Mouse (Mus musculus) megakaryocyte, embryonic 14.5 days (primary cell): ENCODE data around the gene Col23a1. TPM values are rescaled to one million over a fixed set of nuclear protein-coding genes. Genes with fewer than 3 reads are reported as not detected.

Experiments
- H3K27me3 ChIP-seq: replicated peaks from 2 replicates; pipeline ENCODE3; 2012; ENCODE audit warnings: inconsistent platforms
- H3K36me3 ChIP-seq: replicated peaks from 2 replicates; pipeline ENCODE3; 2012; ENCODE audit warnings: low read length, inconsistent platforms, mixed read lengths
- H3K4me1 ChIP-seq: 2 replicates; pipeline ENCODE4 v1.6.1; 2012; ENCODE audit warnings: inconsistent platforms
- H3K4me3 ChIP-seq: replicated peaks from 2 replicates; pipeline ENCODE3; 2012; ENCODE audit warnings: moderate library complexity, mild to moderate bottlenecking, inconsistent platforms
- H3K9me3 ChIP-seq: 2 replicates; pipeline ENCODE4 v1.6.1; 2012; ENCODE audit warnings: inconsistent platforms
- FLI1 ChIP-seq: IDR thresholded peaks from 2 replicates; pipeline ENCODE4 v1.6.1; 2012; ENCODE audit warnings: low read length, inconsistent platforms, mixed read lengths
- GATA1 ChIP-seq: IDR thresholded peaks from 3 replicates; pipeline ENCODE4 v1.6.1; 2012; ENCODE audit warnings: mixed read lengths, low read length, inconsistent platforms, borderline replicate concordance
- polyA plus RNA-seq: library from polyadenylated mRNA; stranded (reverse); fragments of >175 nt; gene quantifications from 2 replicates; pipeline ENCODE4 v1.2.3, GENCODE M21; 2012; ENCODE audit warnings: low replicate concordance; ENCODE audit not compliant: insufficient read depth

The Col23a1 gene
- polyA plus RNA-seq, 1 experiment: 0.21 TPM

DNA sequence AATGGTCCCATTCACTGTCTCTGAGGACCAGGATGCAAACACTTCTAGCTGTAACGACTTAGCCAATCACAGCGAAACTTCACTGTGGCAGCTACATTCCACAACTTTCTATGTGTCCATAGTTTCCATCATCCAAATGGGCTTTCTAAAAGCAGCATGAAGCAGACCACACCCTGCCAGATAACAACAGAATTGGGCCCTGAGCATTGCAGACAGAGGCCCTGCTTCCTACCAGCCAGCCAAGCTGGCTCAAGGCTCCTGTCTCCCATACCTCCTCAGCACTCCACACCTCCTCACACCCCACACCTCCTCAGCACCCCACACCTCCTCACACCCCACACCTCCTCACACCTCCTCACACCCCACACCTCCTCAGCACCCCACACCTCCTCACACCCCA, 132.2 kb downstream of the Col23a1 start:
- H3K4me3 ChIP-seq: no peak overlapping the region
- H3K27me3 ChIP-seq: peaks cover 18% of the 10 kb centered on the region
- H3K4me1 ChIP-seq: no peaks in the 10 kb centered on the region
- no peak for TF ChIP-seq FLI1
- no peak for TF ChIP-seq GATA1
- no peaks in the 10 kb centered on the region for H3K36me3 ChIP-seq
- no peaks in the 10 kb centered on the region for H3K9me3 ChIP-seq

DNA sequence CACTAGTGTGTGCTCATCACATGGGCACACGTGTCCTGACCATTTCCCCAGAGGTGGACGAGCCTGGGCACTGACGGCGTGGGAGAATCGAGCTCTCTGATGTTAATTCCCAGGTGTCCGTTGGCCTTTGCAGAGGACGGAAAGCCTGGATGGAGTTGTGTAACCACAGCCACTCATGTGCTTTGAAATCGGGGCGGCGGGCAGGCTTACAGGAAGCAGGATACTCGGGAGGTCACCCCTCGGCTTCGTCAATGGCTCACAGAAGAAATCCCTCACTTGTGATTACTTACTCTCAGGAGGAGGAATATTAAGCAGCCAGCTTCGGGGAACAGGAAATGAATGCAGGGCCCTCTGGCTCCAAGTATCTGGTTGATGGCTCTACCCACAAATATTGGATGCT, 133.0 kb downstream of the Col23a1 start:
- no peak overlapping the region for H3K4me3 ChIP-seq
- no peaks in the 10 kb centered on the region for H3K4me1 ChIP-seq
- no peaks in the 10 kb centered on the region for H3K36me3 ChIP-seq
- TF ChIP-seq FLI1 (no peak), GATA1 (no peak)
- H3K27me3 ChIP-seq: peaks cover 18% of the 10 kb centered on the region
- H3K9me3 ChIP-seq: no peaks in the 10 kb centered on the region

DNA sequence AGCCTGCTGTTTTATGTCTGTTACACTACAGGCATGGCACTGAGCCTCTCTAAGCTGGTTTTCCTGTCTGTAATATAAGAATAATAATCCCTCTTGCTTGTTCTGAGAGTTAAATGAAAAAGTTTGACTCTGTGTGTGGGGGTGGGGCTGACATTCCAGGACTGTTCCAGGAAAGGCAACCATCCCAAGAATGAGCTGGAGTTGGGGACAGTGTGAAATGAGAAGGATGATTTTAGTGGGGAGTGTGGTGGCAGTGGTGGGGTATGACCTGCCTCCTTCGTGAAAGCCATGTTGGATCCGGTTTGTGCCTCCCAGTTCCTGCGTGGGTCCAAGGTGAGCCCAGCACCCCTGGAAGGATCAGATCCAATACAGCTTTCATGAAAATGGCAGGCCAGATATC, 136.4 kb downstream of the Col23a1 start:
- TF ChIP-seq FLI1 (no peak), GATA1 (no peak)
- Histone ChIP-seq H3K9me3 (no peaks in the 10 kb centered on the region), H3K36me3 (no peaks in the 10 kb centered on the region), H3K4me1 (no peaks in the 10 kb centered on the region), H3K27me3 (peaks cover 16% of the 10 kb centered on the region), H3K4me3 (no peak overlapping the region)

DNA sequence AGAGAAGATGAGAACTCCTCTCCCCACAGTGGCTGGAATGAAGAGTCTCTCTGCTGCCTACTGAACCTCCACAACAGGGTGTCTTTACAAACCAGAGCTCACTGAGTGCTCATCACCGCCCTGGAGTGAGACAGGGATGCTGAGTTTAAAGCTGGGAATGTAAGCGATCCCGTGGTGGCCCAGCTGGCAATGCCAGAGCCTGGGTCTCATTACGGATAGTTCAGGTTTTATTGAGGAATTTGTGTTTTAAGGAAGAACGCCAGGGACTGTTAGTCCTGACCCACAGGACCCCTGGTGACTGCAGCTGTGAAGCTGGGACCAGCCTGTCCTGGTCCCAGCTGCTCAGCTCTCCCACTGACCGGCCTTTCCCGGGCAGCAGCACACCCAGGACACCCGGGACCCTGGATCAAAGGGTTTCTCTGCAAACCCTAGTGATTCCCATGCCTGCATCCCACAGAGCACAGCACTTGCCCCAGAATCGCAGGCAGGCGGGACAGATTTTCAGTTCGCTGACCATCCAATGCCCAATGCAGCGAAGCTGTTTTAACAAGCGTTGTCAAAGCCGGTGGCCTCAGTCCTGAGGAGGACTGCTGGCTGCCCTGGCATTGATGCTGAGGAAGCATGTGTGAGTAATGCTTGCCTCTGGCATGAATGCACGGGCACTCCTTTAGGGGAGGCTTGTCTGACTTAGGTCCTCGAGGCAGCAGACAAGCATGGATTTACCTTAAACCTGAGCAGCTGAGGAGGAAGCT, 139.9 kb downstream of the Col23a1 start:
- Histone ChIP-seq H3K4me3 (no peak overlapping the region), H3K27me3 (peaks cover 8% of the 10 kb centered on the region), H3K9me3 (peaks cover 6% of the 10 kb centered on the region), H3K36me3 (no peaks in the 10 kb centered on the region), H3K4me1 (no peaks in the 10 kb centered on the region)
- no peak for TF ChIP-seq FLI1
- no peak for TF ChIP-seq GATA1

DNA sequence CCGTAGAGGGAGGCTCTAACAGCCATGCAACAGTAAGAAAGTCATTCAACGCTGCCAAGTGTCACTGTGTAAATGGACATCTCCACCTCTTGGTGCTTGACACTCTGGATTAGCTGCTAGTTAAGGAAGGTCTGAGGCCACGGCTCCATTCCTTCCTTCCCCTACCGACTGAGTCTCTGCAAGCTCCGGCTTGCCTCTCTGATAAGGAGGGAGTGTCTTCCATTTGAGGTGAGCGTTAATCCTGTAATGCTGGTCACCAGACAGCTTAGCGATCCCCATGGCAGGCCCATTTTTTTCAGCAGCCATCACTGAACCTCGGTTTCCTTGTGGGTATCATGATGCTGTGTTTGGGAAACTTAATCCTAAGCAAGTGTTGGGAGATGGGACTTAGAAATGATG, 140.5 kb downstream of the Col23a1 start:
- Histone ChIP-seq H3K9me3 (peaks cover 11% of the 10 kb centered on the region), H3K36me3 (no peaks in the 10 kb centered on the region), H3K4me1 (no peaks in the 10 kb centered on the region), H3K4me3 (no peak overlapping the region), H3K27me3 (peaks cover 7% of the 10 kb centered on the region)
- no peak for TF ChIP-seq FLI1
- no peak for TF ChIP-seq GATA1

DNA sequence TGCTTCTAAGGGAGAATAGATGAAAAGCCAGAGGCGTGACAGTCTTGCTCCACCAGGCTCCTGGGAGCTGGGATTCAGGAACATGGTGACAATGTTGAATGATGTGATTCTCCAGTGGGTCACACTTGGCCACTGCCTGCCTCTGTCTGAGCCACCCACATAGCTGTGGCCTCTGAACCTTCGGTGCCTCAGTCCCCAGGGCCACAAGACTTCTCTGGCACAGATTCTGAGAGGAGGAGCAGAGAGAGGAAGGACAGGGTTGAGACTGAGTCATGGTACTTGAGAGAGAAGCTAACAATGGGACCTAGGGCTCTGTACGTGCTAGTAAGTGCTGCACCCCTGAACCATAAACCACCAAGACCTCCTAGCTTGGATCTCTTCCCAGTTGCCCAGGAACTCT, 141.6 kb downstream of the Col23a1 start:
- TF ChIP-seq GATA1: no peak
- TF ChIP-seq FLI1: no peak
- no peaks in the 10 kb centered on the region for H3K4me1 ChIP-seq
- H3K4me3 ChIP-seq: no peak overlapping the region
- peaks cover 14% of the 10 kb centered on the region for H3K9me3 ChIP-seq
- H3K36me3 ChIP-seq: no peaks in the 10 kb centered on the region
- peaks cover 6% of the 10 kb centered on the region for H3K27me3 ChIP-seq

DNA sequence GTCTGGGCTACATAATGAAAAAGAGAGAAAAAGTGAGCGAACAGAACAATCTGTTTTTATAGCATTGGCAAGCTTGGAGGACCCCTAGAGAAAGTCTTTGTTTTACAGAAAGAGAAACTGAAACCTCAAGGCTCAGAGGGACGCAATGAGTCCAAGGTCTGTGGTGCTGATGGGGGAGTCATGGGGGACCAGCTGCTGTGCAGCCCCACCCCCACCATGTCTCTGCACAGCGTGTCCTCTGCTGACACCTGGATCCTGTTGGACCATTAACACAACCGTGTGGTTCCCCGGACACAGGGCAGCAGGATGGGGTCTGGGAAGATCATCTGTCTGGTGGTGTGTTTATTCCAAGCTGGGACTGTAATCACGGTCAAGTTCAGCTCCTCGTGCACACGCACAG, 142.2 kb downstream of the Col23a1 start:
- Histone ChIP-seq H3K36me3 (no peaks in the 10 kb centered on the region), H3K4me3 (no peak overlapping the region), H3K9me3 (peaks cover 20% of the 10 kb centered on the region), H3K27me3 (peaks cover 6% of the 10 kb centered on the region), H3K4me1 (no peaks in the 10 kb centered on the region)
- no peak for TF ChIP-seq FLI1
- no peak for TF ChIP-seq GATA1

DNA sequence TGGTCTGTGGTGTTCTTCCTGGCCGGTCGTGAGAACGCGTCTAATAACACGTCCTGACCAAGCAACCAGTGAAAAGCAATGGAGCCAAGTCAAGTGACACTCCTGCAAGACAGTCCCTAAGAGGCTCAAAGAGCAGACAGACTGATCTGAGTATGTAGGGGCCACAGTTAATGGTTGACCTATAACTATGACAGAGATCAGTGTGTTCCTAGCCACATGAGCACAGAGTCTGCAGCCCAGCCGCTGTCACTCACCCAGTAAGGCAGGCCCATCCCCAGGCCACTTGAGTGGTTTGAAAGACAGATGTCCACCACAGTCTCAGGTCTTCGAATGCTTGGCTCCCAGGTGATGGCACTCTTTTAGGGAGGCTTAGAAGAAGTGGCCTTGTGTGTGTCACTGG, 152.3 kb downstream of the Col23a1 start:
- H3K4me3 ChIP-seq: no peak overlapping the region
- no peaks in the 10 kb centered on the region for H3K4me1 ChIP-seq
- no peaks in the 10 kb centered on the region for H3K36me3 ChIP-seq
- no peaks in the 10 kb centered on the region for H3K27me3 ChIP-seq
- no peaks in the 10 kb centered on the region for H3K9me3 ChIP-seq
- no peak for TF ChIP-seq FLI1
- TF ChIP-seq GATA1: no peak

DNA sequence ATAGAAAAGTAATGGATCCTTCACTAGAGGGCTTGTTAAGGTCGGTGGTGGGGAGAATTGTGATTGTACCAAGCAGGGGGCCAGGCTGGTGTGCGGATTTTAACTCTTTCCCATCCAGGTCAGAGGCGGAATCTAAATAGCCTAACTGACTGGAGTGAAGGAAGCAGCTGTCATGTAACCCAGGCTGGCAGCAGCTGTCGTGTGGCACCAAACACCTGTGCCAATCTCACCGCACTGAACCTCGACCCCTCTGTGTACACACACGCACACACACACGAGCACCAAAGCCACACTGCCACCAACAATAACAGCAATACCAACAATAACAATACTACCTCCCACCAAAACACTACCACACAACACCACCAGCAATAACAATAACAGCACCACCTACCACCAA, 152.9 kb downstream of the Col23a1 start:
- no peak overlapping the region for H3K4me3 ChIP-seq
- H3K27me3 ChIP-seq: no peaks in the 10 kb centered on the region
- H3K4me1 ChIP-seq: no peaks in the 10 kb centered on the region
- TF ChIP-seq FLI1 (no peak), GATA1 (no peak)
- H3K36me3 ChIP-seq: no peaks in the 10 kb centered on the region
- H3K9me3 ChIP-seq: no peaks in the 10 kb centered on the region

DNA sequence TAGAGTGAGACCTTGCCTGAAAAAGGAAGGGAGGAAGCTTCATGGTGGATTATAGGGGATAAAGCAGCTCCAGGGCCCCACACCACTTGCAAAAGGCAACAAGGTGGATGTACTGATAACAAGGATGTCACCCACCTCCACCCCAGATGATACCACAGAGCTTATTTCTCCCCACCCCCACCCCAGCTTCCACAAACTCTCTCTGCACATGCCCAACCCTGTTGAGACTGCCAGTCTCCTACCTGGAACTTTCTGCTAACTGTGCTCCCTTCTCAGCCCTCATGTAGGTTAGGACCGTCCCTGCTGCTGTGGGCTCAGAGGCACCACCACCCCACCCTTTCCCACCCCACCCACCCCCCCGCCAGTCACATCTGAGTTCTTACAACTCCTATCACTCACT, 154.1 kb downstream of the Col23a1 start:
- H3K36me3 ChIP-seq: no peaks in the 10 kb centered on the region
- H3K9me3 ChIP-seq: no peaks in the 10 kb centered on the region
- no peak overlapping the region for H3K4me3 ChIP-seq
- no peaks in the 10 kb centered on the region for H3K27me3 ChIP-seq
- TF ChIP-seq GATA1 (no peak), FLI1 (no peak)
- H3K4me1 ChIP-seq: no peaks in the 10 kb centered on the region
